Mouse (Mus musculus) myocyte (in vitro differentiated cells): Measurements from ENCODE around the gene Srpk2. TPM values are rescaled to one million over a fixed set of nuclear protein-coding genes. Genes with fewer than 3 reads are reported as not detected.
"Not testable (repeated sequence)": the region's sequence is repeated elsewhere in the genome, so short reads cannot be mapped to it uniquely, and the experiment has no call there.

Experiments used
- H3K27me3 ChIP-seq: one replicate; pipeline ENCODE4 v1.6.1; 2011; ENCODE audit not compliant: control insufficient read depth, insufficient read depth, insufficient read length
- H3K36me3 ChIP-seq: one replicate; pipeline ENCODE4 v1.6.1; 2011; ENCODE audit not compliant: control insufficient read depth, insufficient read depth
- H3K4me2 ChIP-seq: one replicate; pipeline ENCODE4 v1.6.1; 2011; ENCODE audit warnings: low read depth, control low read depth
- H3K4me3 ChIP-seq: one replicate; pipeline ENCODE4 v1.5.1; 2011; ENCODE audit warnings: mild to moderate bottlenecking, control low read depth, moderate library complexity
- H3K79me2 ChIP-seq: one replicate; pipeline ENCODE4 v1.6.1; 2011; ENCODE audit not compliant: control insufficient read depth, insufficient read depth
- H3ac ChIP-seq: one replicate; pipeline ENCODE4 v1.6.1; 2011; ENCODE audit not compliant: control insufficient read depth, insufficient read length
- CEBPB ChIP-seq: IDR thresholded peaks from 2 replicates; pipeline ENCODE4 v1.6.1; 2011; ENCODE audit warnings: mild to moderate bottlenecking, moderate library complexity; ENCODE audit not compliant: poor library complexity, insufficient read depth, severe bottlenecking
- E2F4 ChIP-seq: IDR thresholded peaks from one replicate; pipeline ENCODE4 v1.6.1; 2011; ENCODE audit warnings: mild to moderate bottlenecking, control low read depth, moderate library complexity; ENCODE audit not compliant: insufficient read depth
- MAX ChIP-seq: IDR thresholded peaks from one replicate; pipeline ENCODE4 v1.6.1; 2011; ENCODE audit warnings: low read depth, mild to moderate bottlenecking, control low read depth
- MYOD1 ChIP-seq, 3 experiments: IDR thresholded peaks; one replicate each; pipeline ENCODE4 v1.6.1; 2011; ENCODE audit warnings: control low read depth in 2 of 3, low read depth in 2 of 3, mild to moderate bottlenecking in 2 of 3, moderate library complexity in 1 of 3; ENCODE audit not compliant: insufficient read length in 2 of 3, control insufficient read depth in 1 of 3
- MYOG ChIP-seq, 3 experiments: IDR thresholded peaks; one replicate each; pipeline ENCODE4 v1.6.1; 2011; ENCODE audit warnings: control low read depth in 2 of 3, low read depth in 2 of 3, mild to moderate bottlenecking in 2 of 3; ENCODE audit not compliant: insufficient read length in 2 of 3, control insufficient read depth in 1 of 3, insufficient read depth in 1 of 3
- POLR2A ChIP-seq: IDR thresholded peaks from one replicate; pipeline ENCODE4 v1.6.1; 2011; ENCODE audit warnings: low read depth, mild to moderate bottlenecking, control low read depth, moderate library complexity; ENCODE audit not compliant: insufficient read length
- POLR2AphosphoS2 ChIP-seq: IDR thresholded peaks from one replicate; pipeline ENCODE4 v1.6.1; 2011; ENCODE audit warnings: low read depth, control low read depth; ENCODE audit not compliant: insufficient read length
- REST ChIP-seq: IDR thresholded peaks from one replicate; pipeline ENCODE4 v1.6.1; 2011; ENCODE audit warnings: mild to moderate bottlenecking, control low read depth, moderate library complexity; ENCODE audit not compliant: insufficient read depth, insufficient read length
- SRF ChIP-seq: IDR thresholded peaks from one replicate; pipeline ENCODE4 v1.6.1; 2011; ENCODE audit warnings: low read depth; ENCODE audit not compliant: control insufficient read depth, insufficient read length
- TCF12 ChIP-seq: IDR thresholded peaks from one replicate; pipeline ENCODE4 v1.6.1; 2011; ENCODE audit warnings: mild to moderate bottlenecking, control low read depth; ENCODE audit not compliant: poor library complexity, insufficient read depth, severe bottlenecking
- TCF3 ChIP-seq: IDR thresholded peaks from one replicate; pipeline ENCODE4 v1.6.1; 2011; ENCODE audit warnings: low read depth, control low read depth; ENCODE audit not compliant: insufficient read length
- USF1 ChIP-seq: IDR thresholded peaks from one replicate; pipeline ENCODE4 v1.6.1; 2011; ENCODE audit warnings: low read depth, mild to moderate bottlenecking, control low read depth, moderate library complexity
- polyA plus RNA-seq: library from polyadenylated mRNA; unstranded; fragments of >200 nt; fragmentation: generic; extraction: Trizol; gene quantifications from one replicate; pipeline ENCODE4 v1.2.1, GENCODE M21; 2012; ENCODE audit warnings: missing spikeins

Srpk2 gene
- polyA plus RNA-seq, 1 experiment, result 8.1 TPM

DNA sequence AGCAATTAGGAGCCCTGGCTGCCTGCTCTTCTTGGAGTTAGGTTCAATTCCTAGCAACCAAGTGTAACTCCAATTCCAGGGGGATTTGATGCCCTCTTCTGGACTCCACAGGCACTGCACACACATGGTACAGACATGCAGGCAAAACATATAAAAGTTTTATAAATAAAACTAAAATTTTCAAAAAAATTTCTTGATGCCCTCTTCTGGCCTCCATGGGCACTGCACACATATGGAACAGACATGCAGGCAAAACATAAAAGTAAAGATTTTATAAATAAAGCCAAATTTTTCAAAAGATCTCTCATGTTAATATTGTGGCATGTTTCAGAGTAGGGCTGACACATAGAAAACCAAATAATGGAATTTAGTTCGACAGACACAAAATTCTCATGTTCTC is 25.2 kb upstream of the Srpk2 start:
- H3K79me2 ChIP-seq, result peaks cover 8% of the 10 kb centered on the region
- H3ac ChIP-seq, result no peak overlapping the region
- no peaks in the 10 kb centered on the region for H3K27me3 ChIP-seq
- no peak overlapping the region for H3K4me2 ChIP-seq
- TF ChIP-seq POLR2A, result no peak
- no peak for TF ChIP-seq MYOG (IDR thresholded peaks at IDR 0.05; ENCODE audit: control insufficient read depth in 1 of 3, insufficient read depth in 1 of 3, insufficient read length in 2 of 3, low read depth in 2 of 3)
- no peak for TF ChIP-seq SRF
- no peak for TF ChIP-seq CEBPB
- no peak for TF ChIP-seq REST
- no peak for TF ChIP-seq USF1
- TF ChIP-seq POLR2AphosphoS2, result no peak
- TF ChIP-seq MYOD1 (IDR thresholded peaks at IDR 0.05; ENCODE audit: control insufficient read depth in 1 of 3, insufficient read length in 2 of 3, low read depth in 2 of 3), result no peak
- TF ChIP-seq MAX, result no peak
- TF ChIP-seq E2F4, result no peak
- no peak for TF ChIP-seq TCF12
- no peak for TF ChIP-seq TCF3
- H3K36me3 ChIP-seq, result peaks cover 15% of the 10 kb centered on the region
- no peak overlapping the region for H3K4me3 ChIP-seq

- not testable (repeated sequence) for H3K4me3 ChIP-seq, H3K4me2 ChIP-seq, H3K27me3 ChIP-seq, H3ac ChIP-seq, H3K79me2 ChIP-seq
- H3K36me3 ChIP-seq, result peaks cover 24% of the 10 kb centered on the region
Observed at GRCm38 (mm10) chr5:23706601-23707597, 22.5 kb upstream of the Srpk2 start.

- Histone ChIP-seq H3K36me3 (peaks cover 7% of the 10 kb centered on the region), H3ac (no peak overlapping the region), H3K4me3 (no peak overlapping the region), H3K4me2 (no peak overlapping the region), H3K27me3 (no peaks in the 10 kb centered on the region), H3K79me2 (no peaks in the 10 kb centered on the region)
- TF ChIP-seq REST, result no peak
- no peak for TF ChIP-seq POLR2A
- no peak for TF ChIP-seq E2F4
- no peak for TF ChIP-seq MYOG (IDR thresholded peaks at IDR 0.05; ENCODE audit: control insufficient read depth in 1 of 3, insufficient read depth in 1 of 3, insufficient read length in 2 of 3, low read depth in 2 of 3)
- TF ChIP-seq USF1, result no peak
- no peak for TF ChIP-seq CEBPB
- TF ChIP-seq TCF3, result no peak
Observed at GRCm38 (mm10) chr5:23697457-23697856, 13.0 kb upstream of the Srpk2 start.

GRCm38 (mm10) chr5:23683431-23683830 is 986 bp downstream of the Srpk2 start:
- H3K79me2 ChIP-seq, result no peaks in the 10 kb centered on the region
- no peak overlapping the region for H3K4me2 ChIP-seq
- no peak overlapping the region for H3K4me3 ChIP-seq
- no peak for TF ChIP-seq MYOD1 (IDR thresholded peaks at IDR 0.05; ENCODE audit: control insufficient read depth in 1 of 3, insufficient read length in 2 of 3, low read depth in 2 of 3)
- TF ChIP-seq CEBPB, result 0 out of 2 replicates have a peak, but pooled peaks have one; percentile 32
- H3K36me3 ChIP-seq, result no peaks in the 10 kb centered on the region
- H3K27me3 ChIP-seq, result no peaks in the 10 kb centered on the region
- H3ac ChIP-seq, result no peak overlapping the region

- Histone ChIP-seq H3K27me3 (no peaks in the 10 kb centered on the region), H3K79me2 (no peaks in the 10 kb centered on the region), H3K4me2 (no peak overlapping the region), H3ac (no peak overlapping the region), H3K36me3 (no peaks in the 10 kb centered on the region), H3K4me3 (no peak overlapping the region)
- TF ChIP-seq MYOG (IDR thresholded peaks at IDR 0.05; ENCODE audit: control insufficient read depth in 1 of 3, insufficient read depth in 1 of 3, insufficient read length in 2 of 3, low read depth in 2 of 3) (no peak), TCF3 (no peak), CEBPB (no peak), SRF (no peak)
Observed at GRCm38 (mm10) chr5:23679006-23679405, 5.4 kb downstream of the Srpk2 start.
